Mouse (Mus musculus) liver (tissue): ENCODE results near the gene Tulp4.

ENCODE experiments used
- DNase-seq: peaks from one replicate; pipeline ENCODE4 v3.0.0-alpha.2; 2020; ENCODE audit warnings: mixed read lengths

The Tulp4 gene

DNA sequence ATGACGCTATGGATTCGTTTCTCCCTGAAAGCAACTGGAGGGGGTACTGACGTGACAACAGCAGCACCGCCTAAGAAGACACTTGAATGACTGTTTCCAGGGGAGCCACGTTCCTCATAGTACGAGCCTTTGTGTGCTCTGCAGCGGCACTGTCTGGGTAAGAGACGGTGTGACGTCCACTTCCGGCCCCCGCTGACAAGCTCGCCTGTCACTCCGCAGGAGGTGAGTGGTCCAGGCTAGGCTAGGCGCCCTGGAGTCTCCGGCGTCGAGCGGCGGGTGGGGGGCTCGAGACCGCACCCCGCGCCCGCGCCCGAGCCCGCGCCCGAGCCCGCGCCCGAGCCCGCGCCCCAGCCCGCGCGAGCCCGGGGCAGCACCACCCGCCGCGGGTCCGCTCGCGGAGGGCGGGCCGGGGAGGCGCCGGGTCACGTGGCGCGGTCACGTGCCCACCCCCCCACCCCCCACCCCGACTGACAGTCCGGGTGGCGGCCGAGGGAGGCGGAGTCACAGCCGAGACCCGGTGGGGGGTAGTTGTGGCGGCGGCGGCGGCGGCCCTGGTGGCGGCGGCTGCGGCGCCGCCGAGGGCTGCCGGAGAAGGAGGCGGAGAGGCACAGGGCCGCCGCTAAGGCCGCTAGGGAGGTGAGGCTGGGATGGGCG is at the start of gene Tulp4:
Gene Tulp4 (plus strand): TSS at position 77 of the 654 bp plus-strand sequence.
- peak; percentile 92 for DNase-seq

GRCm38 (mm10) chr17:6062793-6063192 is 43.4 kb upstream of the Tulp4 start:
- DNase-seq = no peak

- no peak for DNase-seq
These were observed 42.7 kb upstream of the Tulp4 start for GRCm38 (mm10) chr17:6063532-6063931.

GRCm38 (mm10) chr17:6066021-6066420 is 40.2 kb upstream of the Tulp4 start:
- no peak for DNase-seq

DNA sequence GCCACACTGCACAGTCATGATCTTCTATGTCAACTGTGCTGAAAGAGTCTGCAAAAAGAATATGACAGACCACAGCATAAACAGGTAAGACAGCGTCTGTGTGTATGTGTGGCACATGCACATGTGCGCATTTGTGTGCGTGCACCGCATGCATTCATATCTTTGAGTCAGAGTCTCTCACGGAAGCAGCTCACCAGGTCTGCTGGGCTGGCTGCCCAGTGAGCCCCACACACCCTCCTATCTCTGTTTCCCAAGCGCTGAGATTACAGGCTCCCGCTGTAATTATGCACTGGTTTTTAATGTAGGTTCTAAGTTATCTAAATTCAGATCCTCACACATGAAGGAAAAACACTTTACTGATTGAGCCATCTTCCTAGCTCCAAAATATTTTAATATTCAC is 38.6 kb upstream of the Tulp4 start:
- DNase-seq = no peak

DNA sequence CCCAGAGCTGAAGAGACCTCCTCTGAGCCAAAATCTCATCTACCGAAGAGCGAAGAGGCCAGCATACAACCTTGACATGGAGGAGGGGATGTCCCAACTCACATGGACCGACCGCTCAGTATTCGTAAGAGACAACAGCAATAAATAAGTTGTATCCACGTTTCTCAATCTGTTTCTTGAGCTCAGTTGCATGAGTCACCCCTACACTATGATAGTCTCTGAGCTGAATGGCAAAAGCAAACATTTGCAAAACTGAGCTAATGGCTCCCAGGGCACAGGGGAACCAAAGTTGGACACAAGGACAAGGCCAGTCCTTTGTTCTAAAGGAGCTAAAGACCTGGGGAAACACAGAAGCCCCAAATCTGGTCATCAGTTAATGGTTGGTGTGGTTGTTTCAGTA is 36.4 kb upstream of the Tulp4 start:
- DNase-seq = no peak

GRCm38 (mm10) chr17:6073405-6073804 is 32.8 kb upstream of the Tulp4 start:
- DNase-seq = no peak

- DNase-seq = peak; percentile 99
These were observed 26.7 kb upstream of the Tulp4 start, which contains the start of the genes Serac1 and Gtf2h5 for GRCm38 (mm10) chr17:6079287-6080122. Serac1 (minus strand) TSS chr17:6079741. Gtf2h5 (plus strand) TSS chr17:6079786.

- no peak for DNase-seq
These were observed 22.8 kb upstream of the Tulp4 start for GRCm38 (mm10) chr17:6083323-6083890.

- DNase-seq = no peak
These were observed 14.6 kb upstream of the Tulp4 start for GRCm38 (mm10) chr17:6091604-6092003.

- DNase-seq = no peak
These were observed 10.7 kb upstream of the Tulp4 start for GRCm38 (mm10) chr17:6095579-6095978.

GRCm38 (mm10) chr17:6097884-6098283 is 8.4 kb upstream of the Tulp4 start:
- DNase-seq = peak; percentile 39

DNA sequence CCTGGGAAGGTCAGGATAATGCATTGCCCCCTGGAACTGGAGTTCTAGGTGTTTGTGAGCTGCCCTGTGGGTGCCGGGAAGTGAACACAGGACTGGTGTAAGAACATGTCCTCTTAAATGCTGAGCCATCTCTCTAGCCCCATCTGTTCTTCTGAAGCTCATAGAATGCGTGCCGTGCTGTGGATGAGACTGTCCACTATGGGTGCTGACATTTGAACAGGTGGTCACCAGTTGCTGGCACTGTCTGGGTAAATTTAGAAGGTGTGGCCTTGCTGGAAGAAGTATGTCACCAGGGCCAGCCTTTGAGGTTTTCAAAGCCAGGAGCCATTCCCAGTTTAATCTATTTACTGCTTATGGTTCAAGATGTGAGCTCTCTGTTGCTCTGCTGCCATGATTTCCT is 4.0 kb upstream of the Tulp4 start:
- no peak for DNase-seq

DNA sequence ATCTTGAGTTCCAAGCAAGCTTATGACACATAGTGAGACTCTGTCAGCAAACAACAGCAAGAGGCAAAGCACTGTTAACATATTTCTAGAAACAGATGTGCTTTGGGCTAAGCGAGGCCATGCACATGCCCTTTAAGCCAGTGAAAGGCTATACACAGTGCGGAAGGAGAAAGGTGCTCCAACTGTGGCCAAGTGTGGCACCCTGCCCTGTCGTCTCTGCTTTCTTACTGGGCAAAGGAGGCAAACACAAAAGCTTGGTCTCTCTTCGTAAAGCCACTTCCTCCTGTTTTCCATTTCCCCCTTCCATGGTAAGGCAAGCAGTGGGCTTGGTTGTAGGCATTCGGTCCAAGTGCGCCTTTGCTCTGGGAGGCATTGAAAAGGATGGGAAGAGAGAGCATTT is 2.7 kb upstream of the Tulp4 start:
- DNase-seq = no peak

- DNase-seq = peak; percentile 52
These were observed 871 bp downstream of the Tulp4 start for GRCm38 (mm10) chr17:6107015-6107601.

- DNase-seq = no peak
These were observed 1.9 kb downstream of the Tulp4 start for GRCm38 (mm10) chr17:6108175-6108574.

DNA sequence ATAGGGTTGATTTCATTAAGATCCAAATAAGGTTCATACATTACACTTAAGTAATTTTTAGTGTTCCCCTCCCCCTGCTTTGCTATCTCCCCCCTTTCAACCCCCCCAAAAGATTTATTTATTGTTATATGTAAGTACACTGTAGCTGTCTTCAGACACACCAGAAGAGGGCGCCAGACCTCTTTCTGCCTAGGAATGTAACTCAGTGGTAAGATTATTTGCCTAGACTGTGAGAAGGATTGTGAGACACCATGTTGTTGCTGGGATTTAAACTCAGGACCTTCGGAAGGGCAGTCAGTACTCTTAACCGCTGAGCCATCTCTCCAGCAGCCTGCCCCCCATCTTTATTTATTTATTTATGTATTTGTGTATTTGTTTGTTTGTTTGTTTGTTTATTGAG is 4.7 kb downstream of the Tulp4 start:
- DNase-seq = no peak

DNA sequence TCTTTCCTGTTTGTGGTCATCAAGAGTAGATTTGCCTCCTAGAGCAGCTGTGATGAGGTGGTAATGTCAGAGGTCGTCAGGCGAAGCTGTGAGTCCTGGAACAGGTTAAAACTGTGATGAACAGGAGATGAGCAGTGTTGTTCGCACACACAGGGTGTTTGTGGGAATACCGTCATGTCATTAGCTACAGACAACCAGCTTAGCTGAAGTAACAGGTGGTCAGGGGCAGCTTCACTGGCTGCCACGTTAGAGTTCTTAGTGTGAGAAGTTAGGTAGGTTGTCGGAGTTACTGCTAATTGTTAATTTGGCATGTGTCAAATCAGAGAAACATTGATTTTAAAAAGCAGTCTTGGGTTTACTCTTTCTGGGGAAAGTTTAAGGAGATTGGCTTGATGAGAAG is 7.4 kb downstream of the Tulp4 start:
- DNase-seq = no peak

DNA sequence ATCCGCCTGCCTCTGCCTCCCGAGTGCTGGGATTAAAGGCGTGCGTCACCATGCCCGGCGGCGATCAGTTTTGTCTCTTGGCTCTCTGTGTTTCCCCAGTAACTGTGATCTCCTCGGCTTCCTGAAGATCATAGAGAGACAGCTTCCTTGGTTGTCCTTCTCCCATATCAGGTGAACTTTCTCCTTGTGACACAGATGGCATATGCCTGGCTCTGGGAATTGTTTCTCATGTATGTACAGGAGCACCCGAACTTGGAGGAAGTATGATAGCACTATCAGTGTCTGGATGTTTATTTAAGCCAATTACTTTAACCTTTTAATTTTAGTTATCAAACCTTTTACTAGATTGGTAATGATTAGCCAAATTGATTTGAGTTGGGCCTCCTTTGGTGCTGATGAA is 8.8 kb downstream of the Tulp4 start:
- DNase-seq = no peak

GRCm38 (mm10) chr17:6117148-6117725 is 11.0 kb downstream of the Tulp4 start:
- no peak for DNase-seq

DNA sequence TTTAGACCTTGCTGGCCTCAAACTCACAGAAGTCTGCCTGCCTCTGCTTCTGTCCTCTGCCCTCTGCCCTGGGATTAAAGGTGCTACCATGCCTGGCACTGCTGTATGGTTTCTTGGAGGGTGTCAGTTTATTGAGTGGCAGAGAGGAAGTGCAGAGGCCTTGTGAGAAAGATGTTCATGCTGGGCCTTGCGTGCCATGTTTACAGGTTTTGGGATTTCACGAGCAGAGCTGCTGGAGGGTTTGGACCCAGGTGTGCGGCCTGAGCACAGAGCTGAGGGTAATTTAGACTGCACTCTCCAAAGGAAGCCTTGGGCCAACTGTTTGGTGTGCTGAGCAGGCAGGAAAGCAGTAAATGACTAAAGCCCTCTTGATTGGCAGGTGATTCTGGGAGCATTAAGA is 11.7 kb downstream of the Tulp4 start:
- DNase-seq = no peak

- no peak for DNase-seq
These were observed 12.6 kb downstream of the Tulp4 start for GRCm38 (mm10) chr17:6118861-6119260.

DNA sequence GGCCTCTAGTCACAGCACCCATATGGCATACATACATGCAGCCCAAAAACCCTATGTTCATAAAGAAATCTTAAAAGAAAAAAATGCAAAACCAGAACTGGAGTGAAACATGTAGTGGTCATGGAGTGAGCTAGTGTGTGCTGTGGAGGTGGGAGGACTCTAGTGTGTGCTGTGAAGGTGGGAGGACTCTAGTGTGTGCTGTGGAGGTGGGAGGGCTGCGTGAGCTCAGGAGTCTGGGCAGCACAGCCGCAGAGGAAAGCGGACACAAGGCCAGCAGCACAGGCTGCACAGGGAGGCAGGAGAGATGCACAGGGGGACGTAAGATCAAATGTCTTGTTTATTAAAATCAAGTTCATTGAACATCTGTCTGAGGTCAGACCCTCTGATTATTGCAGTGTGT is 17.5 kb downstream of the Tulp4 start:
- no peak for DNase-seq
